Mouse (Mus musculus): ENCODE results near the gene Cdk19. TPM values are rescaled to one million over a fixed set of nuclear protein-coding genes. Genes with fewer than 3 reads are reported as not detected.
"Not testable (repeated sequence)": the region's sequence is repeated elsewhere in the genome, so short reads cannot be mapped to it uniquely, and the experiment has no call there.

Cdk19 gene
- polyA plus RNA-seq, 1 experiment = 30.9 TPM

DNA sequence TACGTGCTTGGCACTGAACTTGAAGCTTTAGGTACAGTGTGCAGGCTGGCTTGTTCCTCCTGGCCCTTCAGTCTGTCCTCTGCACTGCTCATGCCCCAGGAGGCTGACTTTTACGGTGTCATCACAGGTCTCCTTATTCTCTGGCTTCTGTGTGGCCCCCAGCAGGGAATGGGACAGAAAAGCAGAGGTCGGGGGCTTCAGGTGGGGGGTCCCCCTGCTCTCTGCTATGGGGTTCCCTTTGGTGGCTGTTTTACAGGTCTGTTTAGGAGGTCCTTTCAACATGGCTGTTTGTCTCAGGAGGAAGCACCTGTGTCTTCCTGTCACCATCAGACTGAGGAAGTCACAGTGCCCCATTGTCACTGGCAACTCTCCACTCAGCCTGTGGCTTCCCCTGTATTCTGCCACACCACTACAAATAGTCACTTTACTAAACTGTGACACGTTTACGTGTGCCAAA, 175.9 kb downstream of the Cdk19 start:
- DNase-seq (ENCODE audit: extremely low spot score in 1 of 2, low spot score in 1 of 2) = no peak

DNA sequence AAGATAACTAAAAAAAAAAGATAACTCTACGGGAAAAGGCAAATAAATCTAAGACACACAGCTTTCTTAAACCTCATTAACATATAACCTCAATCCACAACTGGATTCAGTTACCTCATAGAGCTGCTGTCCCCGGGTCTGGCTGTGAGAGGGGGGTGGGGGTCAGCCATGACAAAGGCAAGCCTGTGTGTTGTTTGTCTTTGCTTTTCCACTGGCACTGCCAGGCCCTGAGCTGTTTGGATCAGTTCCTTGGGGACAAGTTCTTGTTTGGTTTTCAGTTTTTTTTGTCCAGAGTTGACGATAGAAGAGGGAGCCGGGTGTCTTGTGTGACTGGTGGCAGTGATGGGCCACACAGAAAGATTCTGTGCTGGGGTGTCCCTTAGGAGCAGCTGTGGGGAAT, 177.1 kb downstream of the Cdk19 start:
- DNase-seq (ENCODE audit: extremely low spot score in 1 of 2, low spot score in 1 of 2) = peak; percentile 49 to 62

DNA sequence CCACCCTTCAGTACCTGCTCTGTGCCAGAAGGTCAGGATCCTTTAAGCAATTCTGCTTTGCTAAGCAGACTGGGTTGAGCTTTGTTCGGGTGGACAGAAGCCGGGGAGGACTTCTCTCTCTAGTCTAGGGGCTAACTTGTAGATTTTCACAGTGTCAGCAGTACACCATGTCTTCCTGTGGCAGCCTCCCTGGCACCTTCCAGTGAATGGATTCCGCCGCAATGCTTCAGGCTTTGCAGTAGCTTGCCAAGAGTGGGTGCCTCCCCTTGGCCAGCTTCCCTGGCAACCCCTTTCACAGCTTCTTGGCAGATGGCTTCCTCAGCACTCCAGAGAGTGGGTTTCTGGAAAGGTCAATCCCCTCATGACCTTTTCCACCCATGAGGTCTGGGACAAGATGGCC, 180.2 kb downstream of the Cdk19 start:
- DNase-seq (ENCODE audit: extremely low spot score in 1 of 2, low spot score in 1 of 2) = peak; percentile 38 to 68

DNA sequence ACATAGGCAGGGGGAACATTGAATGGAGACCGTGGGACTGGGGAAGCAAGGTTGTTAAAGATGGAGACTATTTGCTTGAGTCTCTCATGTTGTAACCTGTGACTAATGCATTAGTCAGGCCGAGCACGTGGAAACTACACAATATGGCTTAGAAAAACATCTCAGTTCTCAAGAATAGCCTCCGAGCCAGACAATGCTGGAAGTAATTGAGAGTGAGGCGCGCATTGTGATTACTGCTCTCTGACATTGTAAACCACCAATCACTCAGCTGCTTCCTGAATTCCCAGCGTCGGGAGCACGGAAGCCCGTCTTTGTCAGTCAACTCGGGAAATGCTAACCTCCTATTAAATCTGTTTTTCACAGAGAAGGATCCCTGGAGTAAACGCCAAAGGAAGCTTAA, 182.2 kb downstream of the Cdk19 start:
- DNase-seq (ENCODE audit: extremely low spot score in 1 of 2, low spot score in 1 of 2) = peak in 1 of 2 experiments; percentile 34

DNA sequence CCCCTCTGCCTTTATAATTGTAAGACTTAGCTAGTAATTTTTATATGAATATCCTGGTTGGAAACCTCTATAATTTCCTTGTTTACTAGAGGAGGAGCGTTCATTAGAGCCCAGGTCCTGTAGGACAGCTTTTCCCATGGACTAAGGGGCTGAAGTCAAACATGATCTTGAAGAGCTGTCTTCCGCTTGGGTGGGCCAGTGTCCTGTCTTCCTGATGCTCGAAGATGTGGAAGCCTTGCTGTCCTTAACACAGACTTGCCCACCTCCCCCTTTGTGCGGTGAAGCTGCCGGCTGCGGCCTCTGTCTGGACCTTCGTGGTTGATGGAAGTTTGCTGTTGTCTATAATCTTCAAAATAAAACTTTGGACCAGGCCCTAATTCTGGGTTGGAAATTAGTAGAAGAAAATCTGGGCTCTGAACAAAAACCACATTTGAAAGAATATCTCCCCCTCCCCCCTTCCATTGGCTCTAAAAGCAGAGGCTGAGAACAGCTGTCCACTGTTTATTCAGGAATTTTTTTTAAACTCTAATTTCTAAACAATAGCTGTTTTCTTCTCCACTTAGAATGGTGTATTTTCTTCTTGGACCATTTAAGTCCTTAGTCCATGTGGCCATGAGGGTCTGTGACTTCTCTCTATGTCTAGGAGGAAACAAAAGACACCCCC, 184.1 kb downstream of the Cdk19 start:
- no peak for DNase-seq (ENCODE audit: extremely low spot score in 1 of 2, low spot score in 1 of 2)

DNA sequence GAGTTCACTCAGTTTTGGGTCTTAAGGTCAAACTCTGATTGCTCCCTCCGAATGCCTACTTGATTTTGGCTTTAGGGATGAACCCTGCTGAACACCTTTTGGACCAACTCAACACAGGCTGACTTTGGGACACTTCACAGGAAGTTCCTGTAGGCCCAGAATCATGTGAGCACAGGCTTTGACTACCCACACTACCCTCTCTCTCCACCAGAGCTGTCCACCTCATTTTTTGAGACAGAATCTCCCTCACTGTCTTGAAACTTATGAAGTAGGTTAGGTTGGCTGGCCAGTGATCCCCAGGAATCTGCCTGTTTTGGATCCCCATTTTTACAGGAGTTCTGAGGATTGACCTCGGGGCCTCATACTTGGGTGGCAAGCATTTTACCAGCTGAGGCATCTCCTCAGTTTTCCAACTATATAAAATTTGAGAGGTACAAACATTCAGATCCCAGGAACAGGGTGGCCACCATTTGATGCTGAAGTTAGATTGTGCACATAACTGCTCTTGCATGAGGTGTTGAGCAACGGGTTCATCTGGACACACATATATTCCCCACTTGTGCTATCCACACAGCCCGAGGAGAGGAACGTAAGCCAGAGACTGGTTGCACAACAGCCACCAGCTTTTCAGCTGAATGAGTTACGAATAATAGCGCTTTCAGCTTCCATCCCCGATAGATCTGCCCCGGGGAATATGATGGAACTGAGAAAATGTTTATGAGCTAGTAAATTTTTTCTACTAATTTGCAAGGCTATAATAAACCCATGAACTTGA, 184.9 kb downstream of the Cdk19 start:
- no peak for DNase-seq (ENCODE audit: extremely low spot score in 1 of 2, low spot score in 1 of 2)

DNA sequence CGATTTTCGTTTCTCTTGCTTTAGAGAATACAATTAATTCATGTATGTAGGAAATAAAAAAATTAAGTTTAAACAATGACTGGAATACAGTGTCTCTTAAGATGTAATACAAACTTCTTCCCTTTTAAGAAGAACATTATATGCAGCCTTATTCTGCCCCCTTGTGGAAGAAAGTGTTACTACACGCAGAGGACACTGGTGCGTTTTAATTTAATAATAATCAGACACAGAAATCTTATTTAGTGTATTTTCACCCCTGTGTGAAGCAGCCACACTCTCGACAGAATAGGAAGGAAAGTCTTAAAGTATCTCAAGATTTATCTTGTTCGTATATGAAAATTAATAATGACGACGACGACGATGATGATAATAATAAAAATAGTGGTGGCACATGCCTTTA, 185.6 kb downstream of the Cdk19 start:
- DNase-seq (ENCODE audit: extremely low spot score in 1 of 2, low spot score in 1 of 2) = peak in 1 of 2 experiments; percentile 91

DNA sequence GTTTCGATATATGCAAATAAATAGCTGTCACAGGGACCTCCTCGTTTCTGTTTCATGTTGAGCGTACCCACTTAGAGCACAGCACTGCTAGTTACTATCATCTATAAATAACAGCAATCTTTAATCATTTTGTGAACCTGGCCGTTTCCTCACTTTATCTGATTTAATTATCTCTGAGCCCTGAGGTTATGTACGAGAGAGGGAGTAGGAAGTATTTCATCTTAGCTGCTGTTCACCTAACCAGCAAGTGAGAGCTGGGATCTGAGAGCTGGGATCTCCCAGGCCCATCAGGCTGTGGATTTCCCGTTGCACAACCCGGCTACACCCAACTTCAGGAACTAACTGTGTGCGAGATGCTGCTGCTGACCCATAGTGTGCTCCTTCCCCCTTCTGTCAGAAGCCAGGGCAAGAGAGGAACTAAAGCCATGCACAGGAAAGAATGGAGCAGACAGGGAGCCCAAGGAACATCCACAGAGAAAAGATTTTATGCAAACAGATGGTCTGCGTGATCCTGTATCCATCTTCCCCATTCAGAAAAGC, 186.3 kb downstream of the Cdk19 start:
- DNase-seq (ENCODE audit: extremely low spot score in 1 of 2, low spot score in 1 of 2) = no peak

DNA sequence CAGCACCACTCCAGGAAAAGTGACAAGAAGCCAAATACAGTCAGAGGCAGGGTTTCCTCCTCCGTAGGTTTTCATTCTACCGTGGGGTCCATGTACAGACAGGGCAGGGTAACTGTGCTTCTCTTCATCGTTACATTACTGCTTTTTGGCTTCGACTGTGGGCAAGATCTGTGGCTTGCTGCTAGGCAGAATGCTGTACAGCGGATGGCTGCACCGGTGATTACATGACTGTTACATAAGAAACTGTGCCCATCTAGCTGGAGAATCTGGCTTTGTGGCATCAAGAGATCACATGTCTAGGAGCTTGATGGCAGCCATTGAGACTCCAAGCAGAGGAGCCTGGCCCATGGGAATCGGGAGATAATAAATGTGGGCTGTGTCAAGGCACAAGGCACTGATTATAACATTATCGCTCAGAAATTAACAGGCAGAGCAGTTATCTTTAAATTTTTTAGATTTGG, 187.0 kb downstream of the Cdk19 start:
- DNase-seq (ENCODE audit: extremely low spot score in 1 of 2, low spot score in 1 of 2) = no peak

DNA sequence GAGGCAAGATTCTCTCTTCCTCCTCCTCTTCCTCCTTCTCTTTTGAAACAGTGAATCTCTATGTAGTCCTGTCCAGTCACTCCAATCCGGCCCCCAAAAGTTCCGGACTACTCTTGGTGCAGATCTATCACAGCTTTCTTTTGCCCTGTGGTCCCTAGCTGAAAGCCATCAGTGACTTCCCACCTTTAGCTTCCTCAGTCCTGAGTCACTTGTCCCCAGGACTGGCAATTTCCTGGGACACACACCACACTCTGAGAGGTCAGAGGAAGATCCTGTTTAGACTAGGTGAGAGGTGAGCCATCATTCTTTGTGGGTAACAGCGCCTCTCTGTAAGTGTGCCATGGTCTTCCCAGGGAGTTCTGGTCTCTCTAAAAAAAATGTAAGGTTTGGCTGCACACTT, 187.6 kb downstream of the Cdk19 start:
- no peak for DNase-seq (ENCODE audit: extremely low spot score in 1 of 2, low spot score in 1 of 2)

DNA sequence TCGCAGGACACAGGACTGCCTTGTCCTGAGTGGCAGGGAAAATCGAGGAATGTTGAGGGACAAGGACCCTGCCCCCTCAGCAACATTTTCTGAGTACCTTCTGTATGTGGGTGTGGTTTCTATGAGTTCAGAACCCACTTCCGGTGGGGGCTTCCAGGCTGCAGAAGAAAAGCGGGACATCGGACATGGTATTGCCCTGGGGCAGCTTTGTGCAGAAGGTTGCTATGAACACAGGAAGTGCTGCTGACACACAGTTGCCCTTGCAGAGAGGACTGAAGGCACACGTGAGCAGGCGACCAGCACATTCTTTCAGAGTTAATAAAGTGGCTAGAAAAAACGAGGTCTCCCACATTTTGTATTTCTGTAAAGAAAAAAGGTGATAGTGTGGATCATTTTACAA, 188.2 kb downstream of the Cdk19 start:
- DNase-seq (ENCODE audit: extremely low spot score in 1 of 2, low spot score in 1 of 2) = no peak

DNA sequence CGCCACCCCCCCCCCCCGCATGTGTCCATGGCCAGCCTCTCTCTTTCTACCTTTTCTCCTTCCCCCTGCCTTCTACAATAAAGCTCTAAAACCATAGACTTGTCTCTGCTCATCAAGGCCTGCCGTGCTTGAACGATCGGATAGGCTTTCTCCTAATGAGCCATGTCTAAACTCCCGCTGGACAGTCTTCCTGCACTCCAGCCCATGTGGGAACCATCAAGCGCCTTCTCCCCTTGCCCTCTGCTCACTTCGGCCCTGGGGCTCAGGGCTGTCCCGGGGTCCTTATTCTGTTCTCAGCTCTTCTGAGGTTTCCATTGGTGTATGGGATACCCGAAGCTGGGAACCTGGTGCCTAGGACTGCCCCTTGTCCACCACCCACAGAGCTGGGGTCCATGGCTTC, 189.3 kb downstream of the Cdk19 start:
- no peak for DNase-seq (ENCODE audit: extremely low spot score in 1 of 2, low spot score in 1 of 2)

DNA sequence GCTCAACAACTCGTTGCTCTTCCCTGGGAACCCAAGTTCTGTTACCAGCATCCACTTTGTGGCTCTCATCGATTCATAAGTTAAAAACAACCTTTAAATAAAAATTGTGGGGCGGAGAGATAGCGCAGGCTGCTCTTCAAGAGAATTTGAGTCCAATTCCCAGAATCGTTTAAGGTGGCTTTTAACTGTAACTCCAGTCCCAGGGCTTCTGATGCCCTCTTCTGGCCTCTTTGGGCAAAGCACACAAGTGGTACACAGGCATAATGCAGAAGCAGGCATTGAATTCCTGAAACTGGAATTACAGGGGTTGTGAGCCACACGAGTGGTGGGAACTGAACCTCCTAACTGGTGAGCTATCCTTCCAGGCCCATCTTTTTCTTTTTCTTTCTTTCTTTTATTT, 190.3 kb downstream of the Cdk19 start:
- DNase-seq (ENCODE audit: extremely low spot score in 1 of 2, low spot score in 1 of 2) = peak in 1 of 2 experiments; percentile 63

DNA sequence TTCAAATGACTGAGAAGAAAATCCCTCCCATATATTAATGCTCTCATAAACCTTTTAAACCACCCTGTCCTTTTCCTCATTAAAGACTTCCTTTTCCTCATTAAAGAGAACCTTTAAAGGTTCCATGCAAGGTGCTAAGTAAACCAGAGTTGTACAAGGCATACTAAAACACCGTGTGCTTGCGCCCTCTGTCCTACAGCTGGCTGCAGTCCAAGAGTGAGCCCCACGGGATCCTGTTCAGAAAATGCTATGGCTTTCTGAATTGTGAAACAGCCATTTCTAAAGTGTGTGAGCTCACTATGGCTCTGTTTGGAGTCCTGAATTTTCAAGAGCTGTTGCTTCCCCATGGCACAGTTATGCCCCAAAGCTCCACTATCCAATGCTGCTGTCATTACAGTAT, 191.3 kb downstream of the Cdk19 start:
- DNase-seq (ENCODE audit: extremely low spot score in 1 of 2, low spot score in 1 of 2) = no peak

DNA sequence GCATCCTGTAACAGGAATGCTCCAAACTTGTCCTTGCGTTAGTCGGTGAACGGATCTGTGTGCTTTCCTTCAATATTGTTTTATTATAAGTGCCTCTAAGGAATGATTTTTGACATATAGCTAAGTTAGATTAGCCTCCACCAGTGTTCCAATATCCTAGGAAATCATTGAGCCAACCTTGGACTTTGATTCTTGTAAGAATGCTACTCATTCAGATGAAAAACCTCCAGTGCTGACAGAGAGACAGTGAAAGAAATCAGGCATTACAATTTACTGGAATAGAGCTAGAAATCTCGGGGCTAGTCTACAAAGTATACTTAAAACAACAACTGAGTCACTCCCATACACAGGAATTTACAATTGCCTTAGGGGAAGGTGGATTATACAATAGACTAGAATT, 193.2 kb downstream of the Cdk19 start:
- not testable (repeated sequence) for DNase-seq (ENCODE audit: extremely low spot score in 1 of 2, low spot score in 1 of 2)

Other genes starting within 250 kb of the Cdk19 start
- 2.6 and 3.0 TPM in 2 replicates for gene Slc16a10, start 197.3 kb upstream of the Cdk19 start, polyA plus RNA-seq (2012; rRNA removed)
- gene Rpf2, start 92.5 kb upstream of the Cdk19 start, polyA plus RNA-seq (2012; rRNA removed) = 19.1 and 20.5 TPM in 2 replicates
- gene Gtf3c6, start 81.5 kb upstream of the Cdk19 start, polyA plus RNA-seq (2012; rRNA removed) = 39.6 and 48.8 TPM in 2 replicates
- 89.3 and 96.4 TPM in 2 replicates for gene Amd1, start 37.4 kb upstream of the Cdk19 start, polyA plus RNA-seq (2012; rRNA removed)
- not detected in 2 replicates for gene Slc22a16, start 230.8 kb downstream of the Cdk19 start, polyA plus RNA-seq (2012; rRNA removed)

Measured in frontal cortex, adult 2 months (tissue).